Mouse (Mus musculus): Measurements from ENCODE around the gene Tspan9.
A peak's percentile ranks its signal among the peaks of the same experiment; 100 is the strongest.

Tspan9 gene

DNA sequence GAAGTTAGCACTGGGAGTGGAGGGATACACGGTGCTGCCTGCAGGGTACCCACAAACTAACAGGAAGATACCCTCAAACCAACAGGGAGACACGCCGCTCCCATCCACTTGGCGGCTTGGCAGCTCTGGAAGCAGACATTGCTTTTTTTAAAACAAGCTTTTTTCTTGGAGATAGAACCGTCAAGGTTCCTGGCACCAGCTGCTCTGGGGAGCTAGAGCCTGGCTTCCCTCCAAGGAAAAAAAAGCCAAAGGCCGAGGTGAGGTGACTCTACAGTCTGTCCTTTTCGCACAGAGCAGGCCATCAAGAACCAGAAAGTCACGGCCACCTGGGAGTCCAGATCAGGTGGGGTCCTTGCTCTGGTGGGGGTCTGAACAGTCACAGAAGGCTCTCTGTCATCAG is 162.2 kb downstream of the Tspan9 start:
- DNase-seq (ENCODE audit: low read depth, low spot score): no peak

DNA sequence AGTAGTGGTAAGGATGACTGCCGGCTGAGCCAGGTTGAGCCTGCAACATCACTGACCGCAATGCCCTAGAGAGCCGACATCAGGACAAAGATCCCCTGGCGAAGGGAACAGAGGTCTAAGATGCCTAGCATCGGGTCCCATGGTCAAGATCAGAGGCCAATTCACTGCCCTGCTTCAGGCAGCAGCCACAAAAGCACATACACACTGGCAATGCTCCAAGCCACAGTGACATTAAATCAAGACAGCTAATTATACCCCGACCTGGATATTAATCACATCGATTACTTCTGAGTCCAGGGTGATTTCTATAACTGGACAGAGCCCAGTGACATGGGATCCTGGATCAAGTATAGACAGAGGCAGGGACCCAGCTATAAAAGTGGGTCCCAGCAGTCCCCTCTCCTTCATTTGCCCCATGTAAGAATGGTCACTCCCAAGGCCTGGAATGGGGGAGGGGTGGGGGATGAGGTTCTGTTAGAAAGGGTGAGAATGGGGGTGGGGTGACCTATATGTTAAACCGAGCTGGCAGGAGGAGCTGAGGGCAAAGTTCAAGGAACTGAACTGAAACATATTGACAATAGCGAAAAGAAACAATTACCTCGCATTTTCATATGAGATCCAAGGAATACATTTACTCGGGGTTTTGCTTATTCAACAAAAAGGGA is 162.9 kb downstream of the Tspan9 start:
- DNase-seq (ENCODE audit: low read depth, low spot score): peak; percentile 31

DNA sequence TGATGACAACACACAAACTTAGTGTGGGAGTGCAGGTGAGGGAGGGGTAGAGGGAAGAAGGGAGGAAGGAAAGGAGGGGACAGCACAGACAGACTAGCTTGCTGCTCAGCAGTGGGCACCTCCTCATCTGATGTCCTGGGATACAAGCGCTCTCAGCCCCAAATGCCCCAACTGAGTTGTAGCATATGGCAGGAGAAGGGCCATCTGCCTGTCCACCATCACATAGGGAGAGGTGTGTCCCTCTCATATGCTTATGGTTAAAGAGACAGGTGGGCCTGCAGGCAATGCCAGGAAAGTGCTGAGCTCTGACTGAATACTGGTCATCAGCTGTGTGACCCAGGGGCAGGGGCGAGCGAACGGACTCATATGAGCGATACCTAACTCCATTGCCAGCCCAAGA is 163.6 kb downstream of the Tspan9 start:
- DNase-seq (ENCODE audit: low read depth, low spot score): no peak

DNA sequence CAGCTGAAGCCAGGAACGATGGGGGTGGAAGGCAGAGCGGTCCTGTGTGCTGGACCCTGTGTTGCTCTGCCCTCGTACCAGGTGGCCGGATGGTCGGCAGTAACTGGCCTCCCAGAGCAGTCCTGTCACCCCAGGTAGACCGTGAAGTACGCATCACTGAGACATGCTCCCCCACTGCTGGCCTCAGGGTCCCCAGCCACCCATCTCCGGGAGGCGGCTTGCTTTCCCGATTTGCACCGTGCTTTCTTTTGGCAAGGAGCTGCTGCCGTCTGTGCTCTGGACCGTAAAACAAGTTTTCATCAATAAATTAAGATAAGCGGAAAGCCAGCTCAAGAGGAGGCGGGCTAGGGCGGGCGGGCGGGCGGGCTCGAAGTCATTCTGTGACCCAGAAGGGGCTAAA is 164.5 kb downstream of the Tspan9 start:
- DNase-seq (ENCODE audit: low read depth, low spot score): no peak

DNA sequence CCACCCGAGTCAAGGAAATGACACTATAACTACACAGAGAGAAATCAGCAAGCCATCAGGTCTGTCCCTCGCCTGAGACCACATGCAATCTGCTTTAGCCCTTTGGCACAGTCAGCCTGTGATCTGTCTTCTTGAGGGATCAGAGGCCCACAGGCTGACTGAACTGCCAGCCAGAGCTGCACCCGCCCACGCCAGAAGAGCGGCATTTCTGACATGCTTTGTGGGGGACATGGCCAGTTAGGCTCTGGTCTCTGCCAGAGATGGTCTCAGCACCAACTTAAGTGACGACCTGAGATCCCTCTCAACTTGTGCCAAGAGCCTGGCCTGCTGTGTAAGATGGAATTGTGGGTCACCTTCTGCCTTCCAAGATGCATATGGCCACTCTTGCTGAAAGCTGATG is 166.7 kb downstream of the Tspan9 start:
- no peak for DNase-seq (ENCODE audit: low read depth, low spot score)

DNA sequence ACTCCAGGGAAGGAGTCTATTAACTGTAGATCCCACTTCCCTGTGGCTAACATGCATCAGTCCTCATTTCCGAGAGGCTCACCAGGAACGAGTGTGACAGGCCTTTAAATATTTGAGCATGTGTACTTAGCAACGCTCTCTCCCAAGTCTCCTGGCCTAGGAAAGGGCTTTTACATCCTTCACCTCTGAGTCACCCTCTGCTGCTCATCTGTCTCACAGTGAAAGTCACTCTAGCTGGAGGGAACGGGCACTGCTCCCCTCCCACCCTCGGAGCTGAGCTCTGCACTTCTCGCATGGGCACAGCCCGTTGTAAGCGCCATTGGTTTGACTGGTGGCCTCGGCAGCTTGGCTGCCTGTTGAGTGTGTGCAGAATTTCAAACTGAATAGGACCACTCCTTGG is 169.4 kb downstream of the Tspan9 start:
- no peak for DNase-seq (ENCODE audit: low read depth, low spot score)

DNA sequence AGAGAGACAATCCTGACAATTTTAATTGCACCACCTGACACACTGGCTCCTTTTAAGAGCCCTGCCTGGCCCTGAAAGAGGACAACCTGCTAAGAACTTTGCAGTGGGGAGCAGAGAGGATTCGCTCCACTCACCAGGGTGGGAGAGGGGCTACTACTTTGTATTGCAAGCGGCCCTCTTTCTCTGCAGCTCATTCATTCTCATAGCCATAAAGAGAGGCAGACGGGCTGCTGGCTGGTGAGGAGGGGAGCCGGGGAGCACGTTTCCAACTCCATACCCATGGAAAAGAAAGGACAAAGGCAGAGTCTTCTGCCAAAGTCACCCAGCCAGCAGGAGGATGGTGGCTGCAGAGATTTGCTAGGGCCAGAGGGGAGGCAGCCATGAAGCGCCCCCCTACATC is 169.8 kb downstream of the Tspan9 start:
- no peak for DNase-seq (ENCODE audit: low read depth, low spot score)

DNA sequence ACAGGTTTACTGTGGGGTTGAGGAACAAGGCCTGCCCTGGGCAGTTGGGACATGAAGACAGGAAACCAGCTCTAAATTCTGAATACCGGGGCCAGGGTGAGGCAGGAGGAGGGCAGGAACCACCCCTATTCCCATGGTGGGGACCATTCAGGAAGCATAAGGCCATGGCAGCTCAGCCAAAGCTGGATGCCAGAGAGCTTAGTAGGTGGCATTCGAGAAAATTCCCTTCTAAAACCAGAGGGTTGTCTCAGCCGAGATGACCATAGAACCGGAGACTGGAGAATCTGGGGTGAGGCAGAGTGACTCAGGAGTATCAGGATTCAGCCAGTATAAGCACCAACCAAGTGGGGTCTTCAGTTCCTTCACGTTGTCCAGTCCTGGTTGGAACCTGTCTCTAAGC is 171.5 kb downstream of the Tspan9 start:
- no peak for DNase-seq (ENCODE audit: low read depth, low spot score)

DNA sequence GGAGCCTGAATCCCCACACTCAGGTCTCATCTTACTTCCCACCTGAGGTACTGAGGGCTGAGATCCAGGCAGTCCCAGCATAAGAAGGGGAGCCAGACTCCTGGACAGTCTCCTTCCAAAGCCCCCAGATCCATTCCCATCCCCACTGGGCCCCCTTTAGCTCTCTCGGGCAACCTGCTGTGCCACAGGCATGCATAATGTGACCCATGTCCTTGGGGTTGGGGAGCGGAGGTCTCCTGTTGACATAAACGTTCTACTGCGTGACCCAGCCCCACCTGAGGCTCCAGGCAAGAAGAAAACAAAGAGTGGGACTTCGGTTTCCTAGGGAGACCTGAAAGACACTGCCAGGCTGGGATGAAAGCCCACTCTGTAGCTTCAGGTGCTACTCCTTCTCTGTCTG is 172.5 kb downstream of the Tspan9 start:
- DNase-seq (ENCODE audit: low read depth, low spot score): peak; percentile 71

DNA sequence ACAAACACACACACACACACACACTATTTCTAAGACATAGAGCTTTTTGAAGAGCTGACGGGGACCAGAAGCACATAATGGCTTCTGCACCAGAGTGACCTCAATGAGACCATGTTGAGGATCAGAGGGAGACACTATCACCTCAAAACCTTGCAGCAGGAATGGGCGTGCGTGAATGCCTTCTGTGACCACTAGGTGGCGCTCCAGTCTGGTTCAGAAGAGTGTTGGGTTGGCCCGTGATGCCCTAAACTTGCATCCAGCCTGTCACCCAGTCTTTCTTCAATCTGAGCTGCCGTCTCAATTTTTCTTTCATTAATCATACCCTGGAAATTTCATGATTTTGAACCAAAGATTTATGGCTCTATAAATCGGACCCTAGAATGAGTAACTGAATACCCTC is 173.3 kb downstream of the Tspan9 start:
- peak; percentile 75 for DNase-seq (ENCODE audit: low read depth, low spot score)

DNA sequence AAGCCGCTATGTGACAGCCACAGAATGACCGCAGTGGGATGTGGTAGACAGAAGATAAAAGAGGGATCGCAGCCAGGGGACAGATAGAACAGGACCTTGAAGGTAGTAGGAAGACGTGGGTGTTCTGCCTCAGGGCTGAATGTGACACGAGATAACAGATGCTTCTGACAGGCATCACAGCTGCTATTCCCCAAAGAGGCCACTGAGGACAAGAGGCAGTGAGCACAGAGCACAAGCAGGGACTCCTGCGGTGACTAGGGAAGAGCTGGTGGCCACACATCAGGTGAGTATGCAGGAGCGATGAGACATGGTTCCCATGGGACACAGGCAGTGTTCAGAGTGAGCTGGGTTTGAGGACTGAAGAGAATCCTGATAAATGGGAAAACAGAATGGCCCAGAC is 173.7 kb downstream of the Tspan9 start:
- no peak for DNase-seq (ENCODE audit: low read depth, low spot score)

DNA sequence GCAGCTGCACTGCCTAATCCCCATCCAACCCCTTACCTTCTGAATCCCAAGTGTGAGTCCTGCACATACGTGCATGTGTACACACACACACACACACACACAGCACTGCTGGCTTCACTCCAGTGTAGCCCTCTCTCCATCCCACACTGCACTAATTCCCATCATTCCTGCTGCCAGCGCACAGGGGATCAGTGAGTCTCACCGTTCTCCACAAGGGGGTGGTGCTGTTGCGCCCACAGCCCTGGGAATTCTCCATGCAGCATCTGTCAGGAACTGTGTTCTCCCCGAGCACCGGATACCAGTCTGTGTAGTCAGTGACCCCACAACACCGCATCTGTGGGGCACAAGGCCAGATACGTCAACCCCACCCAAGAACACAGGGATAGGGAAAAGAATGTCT is 177.9 kb downstream of the Tspan9 start:
- peak; percentile 66 for DNase-seq (ENCODE audit: low read depth, low spot score)

DNA sequence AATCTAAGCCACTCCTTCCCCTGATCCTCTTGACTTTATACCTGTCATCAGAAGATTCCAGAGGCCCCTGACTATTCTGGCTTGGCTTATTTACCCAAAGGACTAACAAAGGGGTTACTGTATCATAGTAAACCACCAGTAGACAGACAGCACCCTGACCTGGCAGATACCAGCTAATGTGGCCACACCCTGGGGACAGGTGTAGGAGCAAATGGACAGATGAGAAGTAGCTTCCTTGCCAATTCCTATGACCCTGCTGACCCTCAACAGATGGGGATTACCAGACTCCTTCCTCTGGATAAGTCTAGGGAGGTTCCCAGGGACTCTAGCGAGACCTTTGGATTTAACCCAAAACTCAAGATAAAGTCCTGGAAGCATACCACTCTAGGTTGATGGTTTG is 183.2 kb downstream of the Tspan9 start:
- no peak for DNase-seq (ENCODE audit: low read depth, low spot score)

DNA sequence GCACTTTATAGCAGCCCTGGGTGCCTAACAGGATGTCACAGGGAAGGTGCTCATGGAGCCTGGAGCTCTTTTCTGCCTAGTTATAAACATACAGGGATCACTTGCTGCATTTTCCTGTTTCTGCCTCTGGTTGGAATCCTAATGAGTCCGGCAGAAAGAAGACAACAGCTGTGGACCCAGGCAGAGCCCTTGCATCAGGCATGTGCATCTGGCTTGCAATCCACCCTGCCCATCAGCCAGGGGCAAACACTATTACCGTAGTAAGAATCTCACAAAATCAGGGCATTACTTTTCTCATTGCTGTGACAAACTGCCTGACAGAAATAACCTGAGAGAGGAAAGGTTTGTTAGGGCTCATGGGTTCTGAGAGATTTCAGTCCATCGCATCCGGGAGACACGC is 187.2 kb downstream of the Tspan9 start:
- no peak for DNase-seq (ENCODE audit: low read depth, low spot score)

DNA sequence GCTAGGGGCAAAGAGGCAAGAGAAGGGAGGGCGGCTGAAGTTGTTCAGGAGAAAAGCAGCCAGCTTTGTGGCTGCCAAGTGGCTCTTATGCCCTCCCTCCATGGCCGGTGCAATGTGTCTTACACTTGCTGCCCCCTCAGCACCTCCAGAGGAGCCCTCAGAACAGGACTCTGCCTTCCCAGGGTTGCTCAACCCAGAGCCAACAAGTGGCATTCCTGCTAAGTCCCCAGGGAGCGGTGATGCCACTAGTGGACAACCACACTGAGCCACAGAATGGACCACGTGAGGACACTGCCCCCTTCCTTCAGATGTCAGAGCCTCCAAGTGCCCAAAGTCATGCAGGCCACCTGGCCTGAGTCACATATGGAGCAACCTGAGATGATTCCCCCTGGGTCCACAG is 190.3 kb downstream of the Tspan9 start:
- no peak for DNase-seq (ENCODE audit: low read depth, low spot score)

DNA sequence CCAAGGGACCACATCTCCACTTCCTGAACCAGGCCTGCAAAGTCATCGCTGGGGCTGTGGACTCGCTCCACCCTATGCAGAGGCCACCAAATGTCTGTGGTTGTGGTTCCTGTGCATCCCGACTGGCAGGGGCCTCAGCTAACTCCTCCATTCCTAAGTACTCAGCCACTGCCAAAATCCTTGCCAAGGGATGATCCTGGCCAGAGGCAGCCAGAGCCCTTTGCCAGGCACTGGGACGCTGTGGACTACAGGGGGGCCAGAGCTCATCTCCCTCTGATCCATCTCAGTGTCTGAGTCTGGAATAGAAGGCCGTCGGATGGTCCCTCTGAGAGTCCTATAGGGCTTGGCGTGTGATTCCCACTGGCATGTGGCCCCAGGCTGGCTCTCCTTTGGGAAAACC is 193.5 kb downstream of the Tspan9 start:
- DNase-seq (ENCODE audit: low read depth, low spot score): no peak

DNA sequence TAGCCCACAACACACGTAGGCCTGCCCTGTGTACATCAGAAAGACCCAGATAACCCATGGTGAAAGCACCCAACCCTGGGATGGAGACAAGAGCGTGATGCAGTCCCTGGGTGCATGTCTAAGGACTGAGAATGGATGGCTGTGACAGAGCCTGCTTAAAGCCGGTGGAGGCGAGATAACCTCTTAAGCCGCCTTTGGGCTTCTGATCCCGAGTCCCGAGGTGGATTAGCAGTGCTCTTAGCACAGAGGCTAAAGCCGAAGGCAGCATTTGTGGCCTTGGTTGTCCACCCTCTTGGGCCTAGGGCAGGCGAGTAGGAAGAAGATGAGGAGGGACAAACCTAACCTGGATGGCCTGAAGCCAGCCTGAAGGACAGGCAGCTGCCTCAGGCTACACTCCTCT is 194.7 kb downstream of the Tspan9 start:
- no peak for DNase-seq (ENCODE audit: low read depth, low spot score)

DNA sequence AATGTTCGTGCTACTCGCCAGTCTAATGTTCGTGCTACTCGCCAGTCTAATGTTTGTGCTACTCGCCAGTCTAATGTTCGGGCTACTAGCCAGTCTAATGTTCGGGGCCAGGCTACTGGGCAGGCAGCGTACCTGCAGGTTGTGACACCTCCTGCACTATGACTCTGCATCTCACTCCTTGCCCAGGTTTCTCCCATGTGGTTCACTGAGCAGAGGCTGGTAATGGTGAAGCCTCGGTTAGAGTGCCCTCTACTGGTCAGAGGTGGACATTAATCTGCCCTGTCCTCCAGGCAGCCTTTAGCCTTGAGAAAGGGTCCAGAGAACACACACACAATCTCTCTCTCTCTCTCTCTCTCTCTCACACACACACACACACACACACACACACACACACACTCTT is 197.7 kb downstream of the Tspan9 start:
- peak; percentile 78 for DNase-seq (ENCODE audit: low read depth, low spot score)

DNA sequence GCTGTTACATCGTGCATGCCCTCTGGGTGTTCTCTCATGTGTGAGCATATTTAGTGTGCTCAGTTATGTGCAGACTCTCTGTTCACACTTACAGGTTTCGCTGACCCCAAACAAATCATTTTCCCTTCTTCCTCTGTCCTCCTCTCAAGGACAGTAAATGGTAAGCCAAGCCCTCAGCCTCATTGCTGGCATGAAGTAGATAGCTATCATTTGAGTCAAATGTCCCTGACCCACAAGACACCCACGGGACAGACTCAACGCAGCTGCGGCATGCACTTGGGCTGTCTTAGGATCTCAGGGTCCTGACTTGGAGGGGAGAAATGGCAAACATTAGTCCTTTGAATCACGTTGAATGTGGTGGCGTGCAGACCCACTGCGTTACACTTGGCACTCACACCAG is 201.0 kb downstream of the Tspan9 start:
- no peak for DNase-seq (ENCODE audit: low read depth, low spot score)

DNA sequence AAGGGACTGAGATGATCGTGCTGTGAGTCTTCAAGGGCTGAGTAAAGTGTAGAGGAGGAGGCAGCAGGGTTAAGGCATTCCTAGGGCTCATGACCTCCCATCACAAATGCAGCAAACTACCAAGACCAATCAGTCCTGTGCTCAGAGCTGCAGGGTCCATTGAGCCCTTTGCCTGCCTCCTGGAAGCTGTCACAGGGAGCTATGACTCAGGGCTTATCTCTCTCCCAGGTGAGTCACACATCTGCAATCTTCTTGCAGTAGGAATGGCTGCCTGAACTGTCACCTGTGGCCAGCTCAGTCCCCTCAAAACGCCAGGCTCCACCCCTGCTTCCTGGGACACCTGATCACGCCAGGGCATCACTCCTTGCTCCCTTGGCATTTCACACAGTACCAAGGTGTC is 208.3 kb downstream of the Tspan9 start:
- DNase-seq (ENCODE audit: low read depth, low spot score): no peak

DNA sequence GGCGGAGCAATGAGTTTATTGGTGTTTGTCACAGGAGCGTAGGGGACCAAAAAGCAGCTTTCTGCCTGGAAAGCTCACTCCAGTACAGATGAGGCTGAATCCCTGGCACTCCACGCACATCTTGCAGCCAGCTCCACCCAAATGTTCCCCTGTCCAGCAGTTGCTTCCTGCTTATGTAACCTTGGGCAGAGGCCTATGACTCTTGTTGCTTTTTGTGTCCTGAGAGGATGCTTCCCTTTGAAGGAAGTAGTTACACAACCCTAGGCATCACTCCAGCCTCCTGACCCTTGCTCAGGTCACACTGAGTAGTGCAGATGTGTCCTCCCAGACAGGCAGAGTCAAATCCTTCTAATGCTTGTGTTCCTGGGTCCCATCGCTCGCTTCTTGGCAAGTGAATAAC is 209.6 kb downstream of the Tspan9 start:
- DNase-seq (ENCODE audit: low read depth, low spot score): no peak

DNA sequence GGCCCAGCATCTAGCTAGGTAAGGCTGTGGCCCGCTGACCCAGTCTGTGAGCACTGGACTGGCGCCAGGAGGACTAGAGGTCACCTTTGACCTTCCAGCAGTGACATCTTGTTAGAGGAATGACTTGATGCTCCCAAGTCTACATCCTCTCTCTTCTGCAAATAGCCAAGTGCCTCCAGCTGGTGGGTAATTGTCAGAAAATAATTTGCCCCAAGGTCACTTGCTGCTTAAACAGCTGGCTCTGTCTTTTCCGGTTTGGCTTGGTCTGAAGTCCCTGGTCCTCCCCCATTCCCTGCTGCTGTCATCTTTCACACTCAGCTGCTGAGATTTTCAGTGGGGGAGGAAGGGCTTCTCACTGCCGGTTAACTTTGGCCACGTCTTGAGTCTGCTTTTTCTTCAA is 210.7 kb downstream of the Tspan9 start:
- no peak for DNase-seq (ENCODE audit: low read depth, low spot score)

DNA sequence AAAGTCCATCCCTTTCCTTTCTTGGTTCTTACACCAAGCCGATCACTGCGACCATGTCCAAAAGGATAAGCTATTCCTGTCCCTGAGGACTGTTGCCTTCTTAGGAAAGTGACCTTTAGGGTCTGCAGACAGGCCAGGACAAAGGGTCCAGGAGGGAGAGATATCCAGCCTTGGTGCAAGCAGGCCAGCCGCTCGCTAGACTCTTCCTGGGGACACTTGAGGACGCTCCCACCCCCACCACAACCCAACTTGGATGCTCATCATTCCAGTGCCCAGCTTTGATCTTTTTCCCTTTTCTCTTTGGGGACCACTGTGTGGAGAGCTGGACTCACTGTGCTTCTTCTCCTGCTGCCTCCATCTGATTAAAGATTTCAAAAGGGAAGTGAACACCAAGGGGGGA is 214.7 kb downstream of the Tspan9 start:
- DNase-seq (ENCODE audit: low read depth, low spot score): no peak

DNA sequence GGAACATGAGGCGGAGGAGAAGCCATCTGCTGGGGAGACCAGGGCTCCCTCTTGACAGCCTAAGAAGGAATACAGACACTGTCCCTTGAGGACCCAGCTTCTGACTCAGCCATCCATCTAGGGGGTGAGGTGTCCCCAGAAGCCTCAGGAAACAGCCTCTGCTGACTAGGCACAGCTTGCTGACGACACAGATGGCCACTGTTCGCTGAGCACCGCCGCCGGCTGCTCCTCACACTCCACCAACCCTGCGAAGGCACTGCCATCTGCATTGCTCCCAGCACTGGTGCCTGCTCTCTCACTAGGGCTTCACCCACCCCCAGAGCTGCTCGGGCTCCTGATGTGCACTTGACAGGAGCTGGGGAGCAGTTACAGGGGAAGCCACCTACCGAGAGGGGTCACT is 217.5 kb downstream of the Tspan9 start:
- DNase-seq (ENCODE audit: low read depth, low spot score): no peak
